Mouse (Mus musculus) megakaryocyte, adult 5-6 weeks (primary cell): ENCODE measurements at regions not wholly inside any gene's neighbourhood (a gene's known extent, or its start where the extent isn't known, plus 50 kb on each side); places are given as distances from the start of the nearest gene placed in this dataset.

ENCODE experiments used
- ATAC-seq: 2 replicates; pipeline ENCODE4 v1.8.0; 2016; ENCODE audit warnings: mild to moderate bottlenecking, inconsistent platforms; ENCODE audit not compliant: poor library complexity, severe bottlenecking

DNA sequence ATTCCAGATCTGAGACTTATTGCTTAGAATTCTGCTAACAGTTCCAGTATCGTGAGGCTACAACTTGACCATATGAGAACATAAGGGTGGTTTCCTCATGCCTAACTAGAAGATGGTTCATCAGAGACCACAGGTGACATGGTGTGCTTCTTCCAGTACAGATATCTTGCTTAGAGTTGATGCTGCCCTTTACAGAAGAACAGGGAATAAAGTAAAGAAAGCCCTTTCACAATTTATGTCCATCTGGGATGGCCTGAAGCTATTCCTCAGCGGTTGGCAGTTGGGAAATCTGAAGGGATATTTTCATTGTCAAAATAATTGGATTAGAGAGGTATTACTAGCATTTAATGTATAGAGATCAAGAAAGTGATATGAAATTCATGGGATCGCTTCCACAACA, 184.3 kb downstream of the Fam49a start:
- no peak for ATAC-seq

DNA sequence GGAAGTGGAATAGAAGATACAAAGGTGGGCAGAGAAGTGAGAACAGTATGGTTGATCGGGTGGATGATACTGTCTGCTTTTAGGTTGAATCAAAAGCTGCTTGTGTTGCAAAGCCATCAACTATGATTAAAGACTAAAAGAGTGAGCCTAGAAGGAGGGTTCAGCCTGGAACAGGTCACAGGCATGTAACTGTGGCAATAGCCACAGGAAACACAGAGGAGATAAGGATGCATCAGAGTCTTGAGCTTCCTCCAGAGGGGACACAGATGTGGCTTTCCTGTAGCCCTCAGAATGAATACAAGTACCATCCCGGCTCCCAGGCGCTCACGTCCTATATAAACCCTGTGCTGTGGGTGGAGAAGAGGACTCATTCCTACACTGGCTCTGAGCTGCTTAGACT, 180.9 kb downstream of the Fam49a start:
- no peak for ATAC-seq

DNA sequence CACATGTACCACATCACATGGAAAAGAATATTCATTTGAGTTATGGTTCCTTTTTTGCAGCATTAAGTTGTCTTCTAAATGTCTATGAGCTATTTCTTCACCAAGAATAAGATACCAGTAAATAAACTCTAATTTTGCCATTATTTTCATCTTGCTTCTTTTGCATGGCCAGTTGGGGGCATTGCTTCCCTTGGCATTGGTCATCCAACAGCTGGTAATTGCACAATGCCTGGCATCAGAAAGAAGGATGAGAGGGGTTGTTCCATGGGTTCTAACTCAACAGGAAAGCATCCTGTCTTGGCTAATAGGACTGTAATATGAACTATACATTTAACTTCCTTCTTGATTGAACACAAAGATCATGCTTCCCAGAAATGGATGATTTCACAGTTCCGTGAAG, 174.4 kb downstream of the Fam49a start:
- ATAC-seq = no peak

DNA sequence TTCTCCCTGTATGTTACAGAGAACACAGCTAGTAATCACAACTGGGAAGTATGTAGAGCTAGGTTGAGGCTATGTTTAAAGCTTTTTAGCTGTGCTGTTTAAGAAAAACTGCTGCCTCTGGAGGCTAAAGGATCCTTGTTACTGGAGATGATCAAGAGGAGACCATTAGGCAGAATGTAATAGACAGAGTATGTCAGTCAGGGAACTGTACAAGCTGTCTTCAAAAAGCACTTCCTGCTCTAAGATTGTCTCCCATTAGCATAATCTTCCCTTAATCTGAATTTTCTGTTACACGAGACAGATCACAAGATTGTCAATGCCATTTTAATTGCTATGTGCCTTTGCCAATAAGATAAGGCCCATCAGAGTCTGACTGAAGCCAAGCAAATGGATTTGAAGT, 170.7 kb downstream of the Fam49a start:
- no peak for ATAC-seq
